Mouse (Mus musculus) cortical plate, adult 2 months (tissue): ENCODE measurements around the gene Npr1.

Experiments
- CTCF ChIP-seq: fragments of 200-500 bp; IDR thresholded peaks from 2 replicates; pipeline ENCODE4 v1.5.1; 2011; ENCODE audit warnings: mild to moderate bottlenecking, control low read depth, low read length; ENCODE audit not compliant: insufficient read depth; ENCODE audit errors: extremely low read depth
- POLR2A ChIP-seq: fragments of 200-500 bp; IDR thresholded peaks from 2 replicates; pipeline ENCODE4 v1.6.1; 2011; ENCODE audit warnings: mild to moderate bottlenecking, low read length, control low read depth; ENCODE audit not compliant: insufficient read depth; ENCODE audit errors: extremely low read depth

GRCm38 (mm10) chr3:90472213-90472612, 6.5 kb upstream of the Npr1 start:
- no peak for TF ChIP-seq POLR2A
- TF ChIP-seq CTCF = peak; percentile 33; the same call in 1 of the 2 replicates
